Mouse (Mus musculus) layer of hippocampus, adult 2 months (tissue): Measurements from ENCODE around the gene Spata16. TPM values are rescaled to one million over a fixed set of nuclear protein-coding genes. Genes with fewer than 3 reads are reported as not detected.

Experiments used
- DNase-seq, 2 experiments: peaks; one replicate each; pipeline ENCODE4 v3.0.0; 2022; ENCODE audit warnings: low spot score in 2 of 2
- H3K27ac ChIP-seq: fragments of 200-600 bp; 2 replicates; pipeline ENCODE4 v1.8.1; 2022
- H3K4me3 ChIP-seq: fragments of 200-600 bp; 2 replicates; pipeline ENCODE4 v1.8.1; 2022; ENCODE audit warnings: mild to moderate bottlenecking
- CTCF ChIP-seq: fragments of 200-600 bp; conservative IDR thresholded peaks from 2 replicates; pipeline ENCODE4 v1.8.1; 2022; ENCODE audit warnings: antibody characterized with exemption, mild to moderate bottlenecking, moderate library complexity
- microRNA-seq, 2 experiments: library from miRNA; unstranded; fragments of <30 nt; microRNA quantifications; one replicate each; pipeline ENCODE4 v1.2.0; 2021
- total RNA-seq, 2 experiments: library from RNA; stranded (reverse); gene quantifications; 2 replicates each; pipeline ENCODE4 v1.2.3; 2021

The Spata16 gene
- total RNA-seq, 2 experiments from 2014 or later: not detected

DNA sequence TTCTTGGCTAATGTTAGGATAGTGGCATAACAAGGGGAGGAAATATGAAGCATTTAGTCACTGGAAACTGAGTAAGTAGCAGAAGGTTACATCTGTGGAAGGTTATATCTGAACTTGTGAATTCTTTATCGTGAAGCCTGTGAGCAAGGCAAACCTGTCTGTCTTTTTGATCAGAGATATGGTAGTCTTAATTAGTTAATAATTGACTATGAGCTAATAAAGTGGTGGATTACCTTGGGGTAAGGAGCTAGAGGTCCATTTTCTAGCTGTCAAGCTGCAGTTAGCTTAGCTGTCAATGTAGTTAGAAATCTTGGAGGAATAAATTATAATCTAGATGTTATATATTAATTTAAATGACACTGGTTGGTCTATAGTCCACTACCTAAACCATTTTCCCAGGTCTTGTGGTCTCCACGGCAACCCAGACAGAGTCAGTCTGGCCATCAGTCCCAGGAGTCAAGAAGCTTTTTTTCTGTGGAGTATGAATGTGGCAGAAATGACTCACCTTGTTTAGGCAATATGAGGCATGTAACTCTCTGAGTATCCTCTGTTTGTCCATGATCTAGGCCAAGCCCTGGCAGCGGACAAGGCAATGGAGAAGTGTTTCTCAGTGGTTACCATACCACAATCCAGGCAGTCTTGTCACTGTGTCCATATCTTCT is 331.6 kb downstream of the Spata16 start:
- TF ChIP-seq CTCF: no peak
- DNase-seq: no peak
- H3K4me3 ChIP-seq: no peak overlapping the region
- H3K27ac ChIP-seq: no peak overlapping the region

DNA sequence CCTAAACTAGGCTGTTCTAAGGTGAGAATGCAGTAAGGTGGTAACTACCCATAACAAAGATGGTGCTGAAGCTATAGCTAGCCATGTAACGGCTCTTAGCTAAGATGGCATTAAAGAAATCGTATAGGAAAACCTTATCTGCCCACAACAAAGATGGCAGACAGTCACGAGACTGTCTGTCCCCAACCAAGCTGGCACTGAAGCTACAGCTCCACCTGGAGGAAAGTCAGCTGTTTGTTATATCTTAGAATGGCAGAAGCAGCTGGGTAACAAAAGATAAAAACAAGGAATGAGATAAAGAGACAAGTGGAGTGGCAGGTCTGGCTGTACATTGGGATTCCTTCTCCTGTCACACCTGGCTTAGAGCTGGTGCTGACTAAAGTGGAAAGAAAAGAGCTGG is 333.1 kb downstream of the Spata16 start:
- no peak for DNase-seq
- 0 out of 2 replicates have a peak, but pooled peaks have one; percentile 14 for TF ChIP-seq CTCF

DNA sequence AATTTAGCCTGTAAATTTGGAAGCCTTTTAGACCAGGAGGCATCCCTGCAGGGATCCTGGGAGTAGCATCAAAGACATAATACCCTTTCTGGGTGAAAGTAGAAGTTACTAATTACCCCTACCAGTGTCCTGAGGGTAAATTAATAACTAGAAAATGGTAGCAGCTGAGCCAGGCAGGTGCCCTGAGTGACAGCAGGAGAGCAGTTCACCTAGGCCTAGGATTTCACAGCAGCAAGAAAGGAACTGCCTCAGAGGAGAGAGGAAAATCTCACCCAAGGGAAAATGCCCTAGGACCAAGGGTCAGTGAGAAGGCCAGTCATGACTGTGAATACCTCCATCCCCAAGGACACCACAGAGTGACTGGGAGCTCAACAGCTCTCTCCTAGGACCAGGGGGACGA is 333.9 kb downstream of the Spata16 start:
- no peak overlapping the region for H3K4me3 ChIP-seq
- TF ChIP-seq CTCF: no peak
- DNase-seq: no peak
- no peak overlapping the region for H3K27ac ChIP-seq

More for the DNA sequence above, 333.1 kb downstream of the Spata16 start:
- H3K4me3 ChIP-seq: no peak overlapping the region
- H3K27ac ChIP-seq: no peak overlapping the region

DNA sequence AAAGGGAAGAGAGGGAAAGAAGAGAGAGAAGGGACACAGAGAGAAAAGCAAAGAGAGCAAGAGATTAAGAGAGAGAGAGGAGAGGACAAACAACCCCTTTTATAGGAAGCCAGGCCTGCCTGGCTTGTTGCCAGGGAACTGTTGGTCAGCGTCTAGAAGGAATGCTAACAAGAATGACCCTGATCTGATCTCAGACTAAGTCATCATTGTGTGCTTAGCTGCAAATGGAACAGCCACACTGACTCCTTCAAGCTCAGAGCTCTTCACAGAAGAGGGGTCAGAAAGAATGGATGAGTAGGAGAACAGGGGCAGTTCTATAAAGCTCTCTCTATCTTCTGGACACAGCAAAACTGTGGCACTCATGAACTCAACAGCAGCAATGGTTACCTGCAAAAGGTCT is 334.7 kb downstream of the Spata16 start:
- TF ChIP-seq CTCF: no peak
- H3K27ac ChIP-seq: no peak overlapping the region
- no peak for DNase-seq
- H3K4me3 ChIP-seq: no peak overlapping the region

DNA sequence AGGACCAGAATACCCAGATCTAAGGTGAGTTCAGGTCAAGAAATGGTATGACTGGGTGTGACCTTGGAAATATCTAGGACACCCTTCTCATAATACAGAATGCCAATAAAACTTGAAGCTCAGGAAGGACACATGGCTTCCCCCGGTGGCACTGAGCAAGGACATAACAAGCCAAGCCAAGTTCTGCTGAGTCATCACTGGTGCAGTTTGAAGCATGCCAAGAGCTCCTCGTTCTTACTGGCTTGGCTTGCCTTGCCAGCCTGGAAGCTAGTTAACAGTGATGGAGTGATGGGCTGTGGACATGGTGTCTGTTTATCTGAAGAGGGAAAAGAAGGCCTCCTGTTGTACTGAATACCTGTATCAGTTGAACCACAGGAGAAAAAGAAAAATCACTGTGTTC is 342.2 kb downstream of the Spata16 start:
- TF ChIP-seq CTCF: no peak
- no peak for DNase-seq
- no peak overlapping the region for H3K27ac ChIP-seq
- H3K4me3 ChIP-seq: no peak overlapping the region

DNA sequence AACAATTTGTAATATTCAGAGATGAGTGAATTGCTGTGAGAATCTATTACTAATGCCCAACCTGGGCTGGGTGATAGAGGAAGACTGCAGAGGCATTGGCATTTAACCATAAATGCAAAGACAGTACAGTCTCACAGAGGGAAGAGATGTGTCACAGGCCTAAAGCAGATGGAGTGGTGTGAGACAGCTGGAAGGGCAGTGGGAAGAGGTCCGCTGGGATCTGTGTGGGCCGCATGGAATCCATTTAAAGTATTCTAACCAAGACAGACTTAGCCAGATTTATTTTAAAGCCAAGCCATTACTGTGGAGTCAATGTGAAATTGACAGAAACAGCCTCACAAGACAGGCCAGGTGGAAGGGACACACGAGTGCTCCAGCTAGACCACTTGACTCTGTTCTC is 343.0 kb downstream of the Spata16 start:
- no peak for DNase-seq
- no peak for TF ChIP-seq CTCF
- no peak overlapping the region for H3K4me3 ChIP-seq
- no peak overlapping the region for H3K27ac ChIP-seq

DNA sequence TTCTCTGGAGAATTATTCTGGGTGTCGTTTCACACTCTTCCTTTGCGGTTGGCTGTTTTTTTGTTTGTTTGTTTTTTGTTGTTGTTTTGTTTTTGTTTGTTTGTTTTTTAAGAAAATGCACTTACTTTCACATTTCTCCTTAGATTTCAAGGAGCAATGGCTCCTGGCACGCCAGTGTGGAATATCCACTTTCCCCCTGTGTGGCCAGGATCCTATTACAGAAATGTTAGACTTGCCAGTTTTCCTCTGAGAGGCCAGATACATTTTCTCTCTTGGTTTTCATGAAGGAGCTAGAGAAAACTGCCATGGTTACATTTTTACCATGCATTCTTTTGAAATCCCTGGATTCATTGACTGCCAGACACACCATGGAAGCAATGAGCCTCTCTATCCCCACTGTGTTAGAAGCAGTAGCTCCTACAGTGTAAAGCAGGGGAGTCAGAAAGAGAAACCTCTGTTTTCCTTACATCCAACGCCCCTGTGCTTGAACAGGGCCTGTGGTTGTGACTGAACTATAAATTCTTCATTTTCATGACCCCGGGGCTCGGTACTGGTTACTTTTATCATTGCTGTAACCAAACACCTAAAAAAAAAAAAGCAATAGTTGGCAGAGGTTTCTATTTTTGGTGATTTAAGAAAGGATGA is 344.7 kb downstream of the Spata16 start:
- no peak for DNase-seq
- Histone ChIP-seq H3K4me3 (no peak overlapping the region), H3K27ac (no peak overlapping the region)
- no peak for TF ChIP-seq CTCF

DNA sequence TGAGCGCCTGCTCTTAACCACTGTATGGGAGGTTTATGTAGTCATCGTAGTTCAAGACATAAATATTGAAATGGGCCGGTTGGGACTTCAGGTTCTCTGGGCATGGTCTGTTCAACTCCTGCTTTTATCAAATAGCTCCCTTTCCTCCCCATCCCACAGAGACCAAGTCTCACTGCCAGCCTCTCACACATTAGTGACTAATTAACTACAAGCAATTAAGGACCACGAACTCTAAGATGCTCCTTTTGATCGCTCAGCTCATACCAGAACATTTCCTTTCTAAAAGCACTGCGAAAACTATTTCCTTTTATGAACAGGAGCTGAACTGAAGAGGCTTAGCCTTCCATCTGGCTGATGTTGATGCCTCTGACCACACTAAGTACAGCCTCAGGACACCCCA is 346.3 kb downstream of the Spata16 start:
- no peak overlapping the region for H3K4me3 ChIP-seq
- TF ChIP-seq CTCF: no peak
- H3K27ac ChIP-seq: no peak overlapping the region
- DNase-seq: no peak

DNA sequence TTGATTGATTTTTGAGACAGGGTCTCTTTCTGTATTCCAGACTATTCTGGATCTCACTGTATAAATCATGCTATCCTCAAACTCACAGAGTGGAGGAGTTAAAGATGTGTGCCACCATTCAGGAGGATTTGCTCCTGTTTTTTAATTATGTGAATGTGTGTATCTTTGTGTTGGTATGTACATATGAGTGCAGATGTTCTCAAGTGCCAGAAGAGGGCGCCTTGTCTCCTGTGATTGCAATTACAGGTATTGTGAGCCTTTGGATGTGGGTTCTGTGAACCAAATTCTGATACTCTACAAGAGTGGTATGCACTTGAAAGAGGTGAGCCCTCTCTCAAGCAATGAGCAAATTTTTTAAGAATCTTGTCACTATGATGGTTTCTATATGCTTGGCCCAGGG is 369.4 kb downstream of the Spata16 start:
- H3K27ac ChIP-seq: no peak overlapping the region
- 0 out of 2 replicates have a peak, but pooled peaks have one; percentile 9 for TF ChIP-seq CTCF
- DNase-seq: no peak
- no peak overlapping the region for H3K4me3 ChIP-seq

DNA sequence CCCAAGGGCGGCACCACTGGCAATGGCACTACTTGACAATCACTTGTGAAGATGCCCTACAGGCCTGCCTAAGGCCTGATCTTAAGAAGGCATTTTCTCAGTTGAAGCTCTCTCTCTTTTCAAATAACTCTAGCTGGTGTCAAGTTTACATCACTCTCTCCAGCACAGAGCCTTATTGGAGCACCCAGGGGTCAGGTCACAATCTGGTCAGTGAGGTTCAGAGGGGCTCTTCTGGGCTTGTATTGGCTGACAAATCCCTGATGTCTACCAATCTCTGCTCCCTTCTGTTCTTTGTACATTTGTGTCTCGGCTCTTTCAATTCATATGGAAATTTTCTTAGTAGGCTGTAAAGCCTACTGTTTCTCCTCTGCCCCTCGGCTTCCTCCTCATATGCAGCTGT is 390.5 kb downstream of the Spata16 start:
- no peak overlapping the region for H3K27ac ChIP-seq
- H3K4me3 ChIP-seq: no peak overlapping the region
- DNase-seq: no peak
- TF ChIP-seq CTCF: no peak

DNA sequence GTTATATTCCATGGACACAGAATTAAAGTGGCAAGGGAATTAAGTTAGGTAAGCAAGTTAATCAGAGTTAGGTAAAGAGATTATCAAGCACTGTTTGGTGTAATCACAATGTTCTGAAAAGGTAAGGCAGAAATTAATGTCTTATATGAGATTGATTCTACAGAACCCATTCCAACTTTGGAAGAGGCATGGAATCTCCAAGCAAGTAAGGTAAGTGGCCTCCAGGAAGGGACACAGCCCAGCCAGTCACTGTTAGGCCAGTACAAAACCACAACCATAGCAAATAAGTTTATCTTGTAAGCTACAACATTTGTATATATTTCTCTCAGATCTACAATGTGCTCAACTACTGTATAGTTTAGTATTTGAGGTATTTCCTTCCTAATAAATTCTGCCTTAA is 391.1 kb downstream of the Spata16 start:
- Histone ChIP-seq H3K4me3 (no peak overlapping the region), H3K27ac (no peak overlapping the region)
- no peak for TF ChIP-seq CTCF
- no peak for DNase-seq

DNA sequence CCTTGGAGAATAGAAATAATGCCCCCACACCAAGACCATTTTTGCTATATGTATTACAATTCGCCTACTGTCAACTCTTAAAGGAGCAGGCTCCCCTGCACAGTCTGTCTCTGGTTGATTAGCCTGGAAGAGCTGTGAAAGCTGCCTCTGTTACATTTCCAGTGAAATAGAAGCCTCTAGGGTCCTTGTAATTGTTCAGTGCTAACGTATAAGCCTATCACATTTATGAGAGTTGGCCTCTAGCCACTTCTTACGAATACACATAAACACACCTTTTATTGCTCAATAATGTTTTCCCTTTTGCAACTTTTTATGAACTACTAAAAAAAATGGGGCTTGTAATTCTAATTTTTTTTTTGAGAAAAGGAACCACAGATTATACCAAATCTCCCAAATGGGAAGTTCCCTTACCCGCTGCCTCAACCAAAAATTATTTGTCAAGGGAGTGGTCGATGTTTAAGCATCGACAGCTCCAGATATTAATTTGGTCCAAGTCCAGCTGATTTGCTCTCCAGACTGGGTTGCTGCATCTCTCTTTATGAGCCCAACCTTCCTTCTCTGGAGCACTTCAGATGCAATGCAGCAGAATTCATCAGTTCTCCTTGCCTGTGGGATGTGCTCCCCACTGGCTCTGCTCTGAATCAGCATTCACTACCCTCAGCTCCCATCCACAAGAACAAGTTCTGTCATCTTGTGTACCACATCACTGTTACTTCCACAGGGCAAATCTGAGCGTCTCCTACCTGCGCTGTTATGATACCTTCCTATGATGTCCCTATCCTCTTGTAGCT is 392.8 kb downstream of the Spata16 start:
- no peak overlapping the region for H3K27ac ChIP-seq
- no peak for DNase-seq
- TF ChIP-seq CTCF: no peak
- H3K4me3 ChIP-seq: no peak overlapping the region

Small RNA genes lying within 50 kb of the gene (microRNA-seq; reads per million reads assigned to microRNA genes)
- gene Gm25773: 0 reads per million in 2 experiments
- 0 reads per million in 2 experiments for gene Gm44464
